Mouse (Mus musculus): ENCODE results near the gene Trak1. TPM values are rescaled to one million over a fixed set of nuclear protein-coding genes. Genes with fewer than 3 reads are reported as not detected.

The Trak1 gene
- polyA plus RNA-seq, 1 experiment from 2014 or later = 26.4 TPM

GRCm38 (mm10) chr9:121285341-121286324 lies 11.7 kb upstream of the Trak1 start:
- H3K27ac ChIP-seq (ENCODE audit: low read depth, low read length) = no peak overlapping the region
- 23% methylated on average over 29 of the region's 29 CpGs for WGBS
- H3K4me3 ChIP-seq (ENCODE audit: low read depth, low read length) = peak overlapping the region; percentile 43
- H3K9ac ChIP-seq (ENCODE audit: low read length) = peak overlapping the region; percentile 52
- H3K4me1 ChIP-seq (ENCODE audit: control insufficient read depth, insufficient read depth, low read length) = peaks cover 5% of the 10 kb centered on the region; the same call in 1 of the 2 replicates
- H3K4me2 ChIP-seq (ENCODE audit: low read depth) = peak overlapping the region; percentile 47
- DNase-seq (ENCODE audit: low spot score) = peak; percentile 74
- H3K9me3 ChIP-seq (ENCODE audit: control insufficient read depth, low read length) = no peaks in the 10 kb centered on the region
- ATAC-seq (ENCODE audit: insufficient read depth, low FRiP score, low TSS enrichment) = peak; percentile 75
- no peaks in the 10 kb centered on the region for H3K27me3 ChIP-seq (ENCODE audit: control insufficient read depth, insufficient read depth, low read length)
- peaks cover 2% of the 10 kb centered on the region; the same call in 1 of the 2 replicates for H3K36me3 ChIP-seq (ENCODE audit: control insufficient read depth, insufficient read depth, low read length)

GRCm38 (mm10) chr9:121286325-121286901 lies 10.9 kb upstream of the Trak1 start:
- Histone ChIP-seq H3K36me3 (ENCODE audit: control insufficient read depth, insufficient read depth, low read length) (peaks cover 2% of the 10 kb centered on the region; the same call in 1 of the 2 replicates), H3K9me3 (ENCODE audit: control insufficient read depth, low read length) (no peaks in the 10 kb centered on the region), H3K9ac (ENCODE audit: low read length) (peak overlapping the region; percentile 24; the same call in 1 of the 2 replicates), H3K4me3 (ENCODE audit: low read depth, low read length) (peak overlapping the region; percentile 43), H3K27me3 (ENCODE audit: control insufficient read depth, insufficient read depth, low read length) (no peaks in the 10 kb centered on the region), H3K4me1 (ENCODE audit: control insufficient read depth, insufficient read depth, low read length) (peaks cover 5% of the 10 kb centered on the region; the same call in 1 of the 2 replicates), H3K27ac (ENCODE audit: low read depth, low read length) (no peak overlapping the region), H3K4me2 (ENCODE audit: low read depth) (peak overlapping the region; percentile 47)
- ATAC-seq (ENCODE audit: insufficient read depth, low FRiP score, low TSS enrichment) (no peak), DNase-seq (ENCODE audit: low spot score) (no peak)
- 90% methylated on average over 3 of the region's 3 CpGs for WGBS

- ATAC-seq (ENCODE audit: insufficient read depth, low FRiP score, low TSS enrichment) (no peak), DNase-seq (ENCODE audit: low spot score) (no peak)
- 81% methylated on average over 2 of the region's 2 CpGs for WGBS
- Histone ChIP-seq H3K9me3 (ENCODE audit: control insufficient read depth, low read length) (no peaks in the 10 kb centered on the region), H3K27me3 (ENCODE audit: control insufficient read depth, insufficient read depth, low read length) (no peaks in the 10 kb centered on the region), H3K36me3 (ENCODE audit: control insufficient read depth, insufficient read depth, low read length) (no peaks in the 10 kb centered on the region), H3K9ac (ENCODE audit: low read length) (no peak overlapping the region), H3K4me3 (ENCODE audit: low read depth, low read length) (no peak overlapping the region), H3K4me2 (ENCODE audit: low read depth) (no peak overlapping the region), H3K4me1 (ENCODE audit: control insufficient read depth, insufficient read depth, low read length) (peaks cover 3% of the 10 kb centered on the region; the same call in 1 of the 2 replicates), H3K27ac (ENCODE audit: low read depth, low read length) (no peak overlapping the region)
These were observed 6.0 kb upstream of the Trak1 start for GRCm38 (mm10) chr9:121291275-121291674.

DNA sequence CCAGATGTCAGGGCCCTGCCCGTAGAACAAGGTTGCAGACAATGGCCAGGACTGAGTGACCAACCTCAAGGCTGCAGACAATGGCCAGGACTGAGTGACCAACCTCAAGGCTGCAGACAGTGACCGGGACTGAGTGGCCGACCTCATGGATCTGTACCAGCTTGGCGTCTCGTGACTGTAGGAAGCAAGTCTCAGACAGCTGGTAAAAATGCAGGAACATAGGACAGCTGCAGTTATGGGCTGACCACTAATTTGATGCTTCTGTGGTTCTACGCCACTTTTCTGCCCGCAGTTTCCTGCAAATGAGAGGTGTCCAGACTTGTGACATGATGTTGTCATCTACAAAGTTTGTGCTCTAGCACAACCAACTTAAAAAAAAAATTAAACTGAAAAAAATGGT lies 4.1 kb upstream of the Trak1 start:
- H3K4me1 ChIP-seq (ENCODE audit: control insufficient read depth, insufficient read depth, low read length) = peaks cover 4% of the 10 kb centered on the region
- 84% methylated on average over 7 of the region's 7 CpGs for WGBS
- H3K27me3 ChIP-seq (ENCODE audit: control insufficient read depth, insufficient read depth, low read length) = no peaks in the 10 kb centered on the region
- DNase-seq (ENCODE audit: low spot score) (no peak), ATAC-seq (ENCODE audit: insufficient read depth, low FRiP score, low TSS enrichment) (no peak)
- H3K4me3 ChIP-seq (ENCODE audit: low read depth, low read length) = no peak overlapping the region
- H3K9me3 ChIP-seq (ENCODE audit: control insufficient read depth, low read length) = no peaks in the 10 kb centered on the region
- H3K36me3 ChIP-seq (ENCODE audit: control insufficient read depth, insufficient read depth, low read length) = no peaks in the 10 kb centered on the region
- no peak overlapping the region for H3K27ac ChIP-seq (ENCODE audit: low read depth, low read length)
- H3K9ac ChIP-seq (ENCODE audit: low read length) = no peak overlapping the region
- H3K4me2 ChIP-seq (ENCODE audit: low read depth) = no peak overlapping the region

- Histone ChIP-seq H3K27ac (ENCODE audit: low read depth, low read length) (no peak overlapping the region), H3K4me2 (ENCODE audit: low read depth) (no peak overlapping the region), H3K36me3 (ENCODE audit: control insufficient read depth, insufficient read depth, low read length) (no peaks in the 10 kb centered on the region), H3K9ac (ENCODE audit: low read length) (no peak overlapping the region), H3K9me3 (ENCODE audit: control insufficient read depth, low read length) (no peaks in the 10 kb centered on the region), H3K27me3 (ENCODE audit: control insufficient read depth, insufficient read depth, low read length) (no peaks in the 10 kb centered on the region), H3K4me3 (ENCODE audit: low read depth, low read length) (no peak overlapping the region), H3K4me1 (ENCODE audit: control insufficient read depth, insufficient read depth, low read length) (peaks cover 24% of the 10 kb centered on the region)
- ATAC-seq (ENCODE audit: insufficient read depth, low FRiP score, low TSS enrichment) (no peak), DNase-seq (ENCODE audit: low spot score) (no peak)
- WGBS = 84% methylated on average over 7 of the region's 7 CpGs
These were observed 2.1 kb upstream of the Trak1 start for GRCm38 (mm10) chr9:121295221-121295620.

DNA sequence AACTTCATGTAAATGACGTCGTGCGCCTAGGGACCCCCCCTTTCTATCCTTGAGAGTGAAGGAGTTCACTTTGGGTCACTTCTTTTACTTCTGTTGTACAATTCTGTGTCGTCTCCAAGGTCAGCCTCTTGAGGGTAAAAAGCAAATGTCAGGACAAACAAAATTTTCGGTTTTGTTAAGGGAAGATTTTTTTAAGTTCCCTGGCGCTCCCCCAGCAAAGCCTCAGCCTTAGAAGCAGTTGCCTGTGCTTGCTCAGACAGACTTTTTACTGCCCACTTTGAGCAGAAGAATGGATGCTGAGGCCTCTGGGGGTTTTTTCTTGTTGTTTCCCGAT lies 730 bp downstream of the Trak1 start:
- H3K9me3 ChIP-seq (ENCODE audit: control insufficient read depth, low read length) = no peaks in the 10 kb centered on the region
- 5% methylated on average over 7 of the region's 7 CpGs for WGBS
- peak overlapping the region; percentile 81 for H3K9ac ChIP-seq (ENCODE audit: low read length)
- peaks cover 35% of the 10 kb centered on the region for H3K4me1 ChIP-seq (ENCODE audit: control insufficient read depth, insufficient read depth, low read length)
- H3K27ac ChIP-seq (ENCODE audit: low read depth, low read length) = no peak overlapping the region
- H3K27me3 ChIP-seq (ENCODE audit: control insufficient read depth, insufficient read depth, low read length) = no peaks in the 10 kb centered on the region
- ATAC-seq (ENCODE audit: insufficient read depth, low FRiP score, low TSS enrichment) (no peak), DNase-seq (ENCODE audit: low spot score) (no peak)
- H3K4me3 ChIP-seq (ENCODE audit: low read depth, low read length) = peak overlapping the region; percentile 56
- H3K36me3 ChIP-seq (ENCODE audit: control insufficient read depth, insufficient read depth, low read length) = no peaks in the 10 kb centered on the region
- H3K4me2 ChIP-seq (ENCODE audit: low read depth) = peak overlapping the region; percentile 82

DNA sequence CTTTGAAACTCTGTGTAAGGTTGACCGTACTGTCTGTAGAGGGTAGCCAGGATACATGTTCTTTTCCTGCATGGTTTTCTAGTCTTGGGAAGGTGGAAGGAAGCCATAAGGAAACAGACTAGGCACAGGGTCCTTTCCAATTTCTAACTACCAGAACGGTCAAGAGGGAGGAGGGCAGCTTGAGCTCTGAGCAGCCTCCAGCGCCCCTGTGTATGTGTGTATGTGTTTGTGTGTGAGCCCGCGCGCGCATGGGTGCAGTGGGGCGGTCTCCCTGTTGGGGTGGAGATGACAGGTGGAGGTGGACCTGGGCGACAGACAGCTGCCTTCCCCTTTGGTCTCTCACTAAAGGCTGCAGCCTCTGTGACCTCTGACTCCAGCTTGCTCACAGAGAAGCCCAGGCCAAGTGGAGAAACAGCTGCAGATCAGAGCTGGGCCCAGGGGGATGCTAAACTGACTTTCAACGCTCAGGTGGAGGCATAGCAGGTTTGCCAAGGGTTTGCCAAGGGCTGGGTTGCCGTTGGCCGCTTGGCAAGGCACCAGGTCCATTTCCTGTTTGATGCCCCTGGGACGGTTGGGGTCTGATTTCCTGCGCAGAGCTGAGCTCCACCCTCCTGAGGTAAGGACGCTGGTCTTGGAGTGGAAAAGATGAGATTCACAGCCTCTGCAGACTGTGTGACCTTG lies 1.2 kb downstream of the Trak1 start:
- Histone ChIP-seq H3K36me3 (ENCODE audit: control insufficient read depth, insufficient read depth, low read length) (no peaks in the 10 kb centered on the region), H3K9ac (ENCODE audit: low read length) (peak overlapping the region; percentile 81), H3K4me2 (ENCODE audit: low read depth) (peak overlapping the region; percentile 82), H3K4me1 (ENCODE audit: control insufficient read depth, insufficient read depth, low read length) (peaks cover 40% of the 10 kb centered on the region), H3K9me3 (ENCODE audit: control insufficient read depth, low read length) (no peaks in the 10 kb centered on the region), H3K4me3 (ENCODE audit: low read depth, low read length) (peak overlapping the region; percentile 56), H3K27ac (ENCODE audit: low read depth, low read length) (no peak overlapping the region), H3K27me3 (ENCODE audit: control insufficient read depth, insufficient read depth, low read length) (no peaks in the 10 kb centered on the region)
- DNase-seq (ENCODE audit: low spot score) (no peak), ATAC-seq (ENCODE audit: insufficient read depth, low FRiP score, low TSS enrichment) (no peak)
- 31% methylated on average over 15 of the region's 15 CpGs for WGBS

DNA sequence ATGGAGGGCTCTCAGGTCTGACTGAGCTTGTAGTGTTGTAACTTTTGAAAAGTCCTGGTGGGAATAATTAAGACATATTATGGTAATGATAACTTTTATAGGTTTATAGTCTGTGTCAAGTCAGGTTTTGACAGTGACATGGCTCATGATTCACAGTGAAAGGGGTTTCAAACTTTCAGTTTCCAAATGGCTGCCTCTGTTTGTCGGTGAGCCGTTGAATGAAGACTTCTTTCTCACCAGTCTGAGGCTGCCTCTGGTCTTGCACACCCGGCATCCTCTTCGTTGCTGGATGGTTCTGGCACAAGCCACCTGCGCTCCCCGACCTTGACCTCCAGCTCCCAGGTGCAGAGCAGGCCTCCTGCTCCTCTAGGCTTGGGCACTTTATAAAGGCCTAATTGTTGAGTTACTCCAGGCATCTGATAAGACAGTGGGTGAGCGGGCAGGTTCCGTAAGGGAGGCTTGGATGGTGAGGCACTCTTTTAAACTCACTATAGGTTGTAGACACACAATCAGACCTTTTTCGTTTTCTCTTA lies 2.0 kb downstream of the Trak1 start:
- Histone ChIP-seq H3K4me3 (ENCODE audit: low read depth, low read length) (peak overlapping the region; percentile 56), H3K9me3 (ENCODE audit: control insufficient read depth, low read length) (no peaks in the 10 kb centered on the region), H3K4me2 (ENCODE audit: low read depth) (peak overlapping the region; percentile 82), H3K4me1 (ENCODE audit: control insufficient read depth, insufficient read depth, low read length) (peaks cover 48% of the 10 kb centered on the region), H3K27me3 (ENCODE audit: control insufficient read depth, insufficient read depth, low read length) (no peaks in the 10 kb centered on the region), H3K9ac (ENCODE audit: low read length) (peak overlapping the region; percentile 28; the same call in 1 of the 2 replicates), H3K36me3 (ENCODE audit: control insufficient read depth, insufficient read depth, low read length) (no peaks in the 10 kb centered on the region), H3K27ac (ENCODE audit: low read depth, low read length) (0 out of 2 replicates have a peak overlapping the region, but pooled peaks have one; percentile 53)
- DNase-seq (ENCODE audit: low spot score) (peak; percentile 15), ATAC-seq (ENCODE audit: insufficient read depth, low FRiP score, low TSS enrichment) (no peak)
- WGBS = 62% methylated on average over 9 of the region's 9 CpGs

Data from neural tube, embryonic 11.5 days (tissue).